Mouse (Mus musculus) ES-Bruce4 (cell line): ENCODE data around the gene Aoc3.

Experiments used
- CTCF ChIP-seq: IDR thresholded peaks from one replicate; pipeline ENCODE4 v1.8.1; 2011; ENCODE audit warnings: low read depth, low read length
- EP300 ChIP-seq: IDR thresholded peaks from 2 replicates; pipeline ENCODE4 v1.6.1; 2011; ENCODE audit warnings: low read depth, low read length; ENCODE audit not compliant: insufficient read depth
- POLR2A ChIP-seq: IDR thresholded peaks from one replicate; pipeline ENCODE4 v1.8.1; 2011; ENCODE audit warnings: low read length; ENCODE audit not compliant: insufficient read depth

DNA sequence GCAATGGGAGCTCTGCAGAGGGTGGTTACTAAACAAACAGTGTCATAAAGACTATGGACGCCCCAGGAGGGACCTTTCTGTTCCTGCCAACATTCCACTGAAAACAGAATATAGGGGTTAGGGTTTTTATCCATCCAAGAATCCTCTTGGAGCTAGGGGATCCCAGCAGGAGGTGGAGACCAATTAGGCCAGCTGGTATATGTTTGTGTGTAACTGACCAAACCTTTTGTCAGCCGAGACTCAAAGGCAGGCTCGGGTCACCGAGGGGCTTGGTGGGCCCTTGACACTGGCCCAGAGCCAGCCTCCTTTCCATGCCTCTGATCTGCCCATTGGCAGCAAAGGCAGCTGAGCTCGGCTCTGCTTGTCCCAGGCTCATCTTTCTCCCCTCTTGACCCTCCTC, 47.5 kb upstream of the Aoc3 start:
- no peak for TF ChIP-seq POLR2A
- no peak for TF ChIP-seq CTCF
- no peak for TF ChIP-seq EP300
